Mouse (Mus musculus) heart, adult 11 months (tissue): ENCODE data around the gene Ctnnd2.

Source experiments
- DNase-seq: peaks from one replicate; pipeline ENCODE4 v3.0.0; 2022

The Ctnnd2 gene

GRCm38 (mm10) chr15:30541459-30541858 lies 369.1 kb downstream of the Ctnnd2 start:
- DNase-seq, result no peak

- DNase-seq, result no peak
Observed at GRCm38 (mm10) chr15:30548263-30548662, 375.9 kb downstream of the Ctnnd2 start.

GRCm38 (mm10) chr15:30550956-30551355 lies 378.6 kb downstream of the Ctnnd2 start:
- no peak for DNase-seq

GRCm38 (mm10) chr15:30553910-30554406 lies 381.6 kb downstream of the Ctnnd2 start:
- no peak for DNase-seq

GRCm38 (mm10) chr15:30555787-30556186 lies 383.4 kb downstream of the Ctnnd2 start:
- no peak for DNase-seq

DNA sequence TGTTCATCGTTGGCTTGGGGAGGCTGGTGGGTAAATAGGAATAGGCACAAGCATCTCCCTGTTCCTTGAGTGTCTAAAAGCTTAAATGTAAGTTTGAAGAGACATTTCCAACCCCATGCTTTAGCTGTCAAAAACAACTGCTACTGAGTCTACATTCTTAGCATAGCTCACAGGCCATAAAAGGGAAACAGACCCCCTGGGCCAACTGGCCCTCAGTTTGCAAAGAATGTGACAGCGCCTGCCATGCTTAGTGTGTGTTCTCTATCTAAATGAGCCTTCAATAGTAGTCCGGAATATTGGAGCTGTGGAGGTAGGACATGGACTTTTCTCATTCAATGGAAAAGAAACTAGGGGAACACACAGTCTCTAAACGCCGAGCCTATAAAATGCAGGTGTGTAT lies 390.0 kb downstream of the Ctnnd2 start:
- no peak for DNase-seq

GRCm38 (mm10) chr15:30564594-30564993 lies 392.2 kb downstream of the Ctnnd2 start:
- no peak for DNase-seq

DNA sequence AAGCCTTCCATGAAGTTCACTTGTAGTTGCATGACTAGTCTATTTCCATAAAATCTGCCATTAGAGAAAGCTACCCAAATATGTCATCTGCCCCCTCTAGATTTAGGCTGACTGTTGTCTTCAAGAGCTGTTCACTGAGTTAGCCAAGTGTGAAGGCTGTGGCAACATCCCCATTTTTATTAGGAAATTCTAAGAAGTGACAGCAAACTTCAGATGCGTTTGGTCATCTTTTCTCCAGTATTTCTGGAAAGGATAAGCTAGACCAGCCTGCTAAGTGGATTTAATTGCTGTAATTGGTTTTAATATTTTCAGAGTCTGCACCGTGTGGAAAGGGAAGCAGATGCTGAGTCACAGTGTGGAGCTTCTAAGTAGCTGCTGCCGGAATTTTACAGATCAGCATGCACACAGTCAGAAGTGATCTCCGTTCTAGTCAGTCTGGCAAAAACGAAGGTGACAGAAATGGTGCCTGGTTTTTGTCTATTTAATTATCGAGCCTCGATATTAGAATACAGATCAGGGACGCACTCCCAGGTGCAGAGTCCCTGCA lies 397.9 kb downstream of the Ctnnd2 start:
- no peak for DNase-seq

GRCm38 (mm10) chr15:30587446-30587845 lies 415.1 kb downstream of the Ctnnd2 start:
- DNase-seq, result peak; percentile 14

GRCm38 (mm10) chr15:30590865-30591264 lies 418.5 kb downstream of the Ctnnd2 start:
- DNase-seq, result peak; percentile 66

DNA sequence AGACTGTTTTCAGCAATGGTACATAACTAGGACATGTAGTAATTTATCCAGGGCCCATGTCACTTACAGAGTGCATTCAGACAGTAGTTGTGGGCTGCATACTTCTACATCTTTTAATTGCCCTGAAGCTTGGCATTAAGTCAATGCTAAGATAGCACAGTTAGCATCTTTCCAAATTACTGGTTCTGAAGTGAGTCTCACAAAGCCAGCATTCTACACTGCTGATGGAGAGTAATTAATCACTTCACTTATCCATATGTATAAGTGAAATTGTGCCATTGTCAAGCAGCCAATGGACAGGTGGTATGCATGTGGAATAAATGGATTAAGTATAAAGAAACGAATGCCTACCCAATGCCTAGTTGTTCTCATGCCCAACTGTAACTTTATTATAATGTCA lies 423.1 kb downstream of the Ctnnd2 start:
- no peak for DNase-seq

DNA sequence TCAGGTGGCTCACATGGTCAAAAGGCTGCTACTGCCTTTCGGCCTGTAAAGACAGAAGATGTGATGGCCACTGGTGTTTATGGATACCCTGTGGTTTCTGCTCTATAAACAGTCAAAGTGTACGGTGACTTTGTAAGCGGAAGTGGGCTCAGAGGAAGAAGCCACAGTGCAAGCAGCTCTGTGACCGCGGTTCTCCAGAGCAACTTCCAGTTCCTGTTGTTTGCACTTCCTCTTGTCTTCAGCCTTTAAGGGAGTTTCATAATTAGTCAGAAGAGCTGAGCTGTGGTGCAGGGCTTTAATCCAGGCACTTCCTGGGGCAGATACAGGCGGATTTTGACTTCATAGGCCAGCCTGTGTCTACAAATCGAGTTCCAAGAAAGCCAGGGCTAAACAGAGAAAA lies 438.2 kb downstream of the Ctnnd2 start:
- DNase-seq, result peak; percentile 95

DNA sequence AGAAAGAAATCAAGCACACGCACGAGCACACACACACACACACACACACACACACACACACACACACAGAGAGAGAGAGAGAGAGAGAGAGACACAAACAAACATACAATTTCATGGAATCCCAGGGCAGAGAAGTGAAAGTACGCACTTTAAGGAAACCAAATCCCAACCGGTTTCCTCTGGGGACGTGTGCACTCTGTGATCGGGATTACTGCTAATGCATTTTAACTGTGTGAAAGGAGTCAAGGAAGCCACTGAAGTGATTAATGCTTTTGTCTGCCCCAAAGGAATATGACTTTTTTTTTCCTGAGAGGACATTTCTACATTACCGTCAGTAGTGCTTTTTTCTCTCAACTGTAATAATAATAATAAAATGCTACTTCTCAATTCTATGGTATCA lies 443.1 kb downstream of the Ctnnd2 start:
- no peak for DNase-seq

- no peak for DNase-seq
Observed at GRCm38 (mm10) chr15:30616861-30617260, 444.5 kb downstream of the Ctnnd2 start.

DNA sequence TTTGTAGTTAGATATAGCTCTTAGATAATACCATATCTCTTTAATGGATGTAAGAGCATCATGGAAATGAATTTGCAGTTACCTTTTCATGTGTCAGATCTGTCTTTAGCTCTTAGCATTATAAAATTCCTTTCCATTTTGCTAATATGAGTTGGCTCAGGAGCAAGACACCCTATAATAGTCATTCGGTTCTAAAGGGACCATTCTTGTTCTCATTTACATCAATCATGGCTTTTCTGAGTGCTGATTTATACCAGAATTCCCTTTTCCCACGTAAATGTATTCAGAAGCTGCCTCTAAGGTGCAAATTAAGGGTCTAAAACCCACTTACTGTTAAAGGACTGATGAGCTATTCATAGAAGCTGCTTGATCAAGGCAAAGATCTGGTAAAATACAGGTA lies 445.5 kb downstream of the Ctnnd2 start:
- DNase-seq, result no peak

DNA sequence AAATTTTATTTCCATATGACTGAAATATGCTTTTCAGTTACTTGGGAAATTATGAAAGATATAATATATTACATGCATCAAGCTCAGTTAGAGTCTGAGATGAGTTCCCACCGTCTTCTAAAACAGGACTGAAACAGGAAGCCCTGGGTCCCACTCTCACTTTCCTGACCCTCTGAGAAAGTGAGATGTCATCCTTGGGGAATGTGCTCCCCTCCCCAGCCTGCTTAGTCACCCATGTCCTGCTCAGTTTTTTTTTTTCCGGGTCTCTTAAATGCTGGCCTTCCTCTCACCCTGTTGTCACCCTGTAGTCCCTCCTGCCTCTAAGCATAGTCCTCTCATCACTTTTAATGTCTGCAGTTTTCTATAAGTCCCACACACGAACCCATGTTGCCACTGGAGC lies 456.1 kb downstream of the Ctnnd2 start:
- peak; percentile 11 for DNase-seq

DNA sequence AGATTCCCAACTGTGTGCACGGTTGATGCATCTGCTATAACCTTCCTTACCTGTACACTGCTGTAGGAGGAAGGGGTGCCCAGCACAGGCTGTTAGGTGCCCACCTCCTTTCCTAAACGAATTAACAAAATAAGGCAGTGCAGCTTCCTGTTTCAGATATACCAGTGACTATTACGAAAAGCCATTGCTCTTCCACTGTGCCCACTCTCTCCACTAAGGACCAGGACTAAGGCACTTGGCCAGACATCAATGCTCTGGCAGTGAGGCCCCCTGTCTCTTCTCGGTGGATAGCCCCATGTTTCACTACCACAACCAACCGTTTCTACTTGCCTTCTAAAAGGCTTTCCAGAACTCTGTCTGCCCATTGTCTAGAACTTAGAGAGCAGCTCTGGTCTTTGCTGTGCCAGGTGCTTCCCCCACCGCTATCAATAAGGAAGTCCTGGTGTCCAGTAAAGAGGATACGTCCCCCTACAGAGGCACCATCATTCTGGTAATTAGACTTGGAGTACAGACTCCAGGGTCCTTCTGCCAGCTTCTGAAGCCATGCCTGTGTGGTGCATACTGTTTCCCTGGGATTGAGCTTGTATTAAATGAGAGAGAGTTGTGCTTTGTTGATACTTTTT lies 459.8 kb downstream of the Ctnnd2 start:
- peak; percentile 67 for DNase-seq

DNA sequence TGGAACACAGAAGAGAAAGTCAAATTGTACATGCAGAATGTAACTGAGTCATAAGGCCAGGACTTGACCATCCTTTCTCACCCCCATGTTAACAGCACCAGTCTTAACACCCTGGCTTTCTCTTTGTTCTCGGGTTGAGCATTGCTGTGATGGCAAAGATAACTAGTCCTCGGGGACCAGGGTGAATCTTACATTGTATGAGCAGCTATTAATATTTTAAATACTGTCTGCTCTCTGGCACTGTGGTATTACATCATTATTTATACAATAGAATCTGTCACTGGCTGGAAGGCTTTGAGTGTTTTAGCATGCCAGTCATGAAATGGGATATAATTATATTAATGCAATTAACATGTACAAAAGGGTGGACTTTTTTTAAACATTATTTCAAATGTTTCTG lies 461.5 kb downstream of the Ctnnd2 start:
- DNase-seq, result no peak

DNA sequence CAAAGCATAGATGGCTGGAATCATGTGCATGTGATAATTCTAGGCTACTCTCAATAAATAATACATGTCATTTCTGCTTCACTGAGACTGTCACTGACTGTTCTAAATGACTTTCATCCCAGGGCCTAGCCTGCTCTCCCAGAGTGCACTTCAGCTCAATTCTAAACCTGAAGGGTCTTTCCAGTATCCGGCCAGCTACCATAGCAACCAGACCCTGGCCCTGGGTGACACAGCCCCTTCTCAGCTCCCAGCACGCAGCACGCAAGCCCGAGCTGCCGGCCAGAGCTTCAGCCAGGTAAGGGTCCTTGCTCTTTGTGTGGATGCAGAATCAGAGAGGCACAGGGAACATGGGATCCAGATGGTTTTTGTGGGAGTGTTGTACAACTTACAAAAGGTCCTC lies 462.1 kb downstream of the Ctnnd2 start:
- peak; percentile 68 for DNase-seq

DNA sequence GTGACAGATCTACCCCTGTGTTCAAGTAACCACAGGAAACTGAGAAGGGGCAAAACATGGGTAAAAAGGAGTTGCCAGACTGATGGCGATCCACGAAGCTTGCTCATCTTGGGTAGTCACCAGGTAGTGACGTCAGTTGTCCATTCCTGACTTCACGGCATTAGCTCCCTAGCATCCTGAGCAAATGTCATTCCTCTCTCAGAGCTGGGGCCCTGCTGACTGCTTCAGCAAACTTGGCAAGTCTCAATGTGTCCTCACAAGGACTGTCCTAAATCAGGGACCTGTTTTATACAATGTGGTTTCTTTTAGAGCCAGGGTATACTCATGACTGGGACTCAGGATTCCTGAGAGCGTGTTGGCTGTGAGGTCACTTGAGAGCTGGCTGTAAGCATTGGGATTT lies 468.3 kb downstream of the Ctnnd2 start:
- no peak for DNase-seq

- peak; percentile 55 for DNase-seq
Observed at GRCm38 (mm10) chr15:30645688-30646087, 473.3 kb downstream of the Ctnnd2 start.

DNA sequence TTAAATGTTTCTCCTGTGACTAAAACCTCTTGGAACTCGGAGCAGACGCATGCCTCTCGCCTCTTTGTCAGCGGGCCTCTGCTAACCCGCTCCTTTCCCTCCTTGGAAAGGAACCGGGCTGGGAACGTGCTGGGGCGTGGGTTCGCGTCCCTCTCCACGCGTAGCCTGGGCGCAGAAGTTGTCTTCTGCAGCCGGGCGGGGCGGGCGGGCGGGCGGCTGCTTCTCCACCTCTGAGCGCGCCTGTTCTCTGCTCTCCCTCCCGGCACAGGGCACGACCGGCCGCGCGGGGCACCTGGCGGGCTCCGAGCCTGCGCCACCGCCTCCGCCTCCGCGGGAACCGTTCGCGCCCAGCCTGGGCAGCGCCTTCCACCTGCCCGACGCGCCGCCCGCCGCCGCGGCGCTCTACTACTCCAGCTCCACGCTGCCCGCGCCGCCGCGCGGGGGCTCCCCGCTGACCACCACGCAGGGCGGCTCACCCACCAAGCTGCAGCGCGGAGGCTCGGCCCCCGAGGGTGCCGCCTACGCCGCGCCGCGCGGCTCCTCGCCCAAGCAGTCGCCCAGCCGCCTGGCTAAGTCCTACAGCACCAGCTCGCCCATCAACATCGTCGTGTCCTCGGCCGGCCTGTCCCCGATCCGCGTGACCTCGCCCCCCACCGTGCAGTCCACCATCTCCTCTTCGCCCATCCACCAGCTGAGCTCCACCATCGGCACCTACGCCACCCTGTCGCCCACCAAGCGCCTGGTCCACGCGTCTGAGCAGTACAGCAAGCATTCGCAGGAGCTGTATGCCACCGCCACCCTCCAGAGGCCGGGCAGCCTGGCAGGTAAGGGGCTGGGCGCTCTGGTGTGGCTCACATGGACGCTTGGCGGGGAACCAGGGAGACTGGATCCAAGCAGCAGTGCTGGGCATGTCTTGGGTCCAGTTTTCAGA lies 474.4 kb downstream of the Ctnnd2 start:
- peak; percentile 86 for DNase-seq

DNA sequence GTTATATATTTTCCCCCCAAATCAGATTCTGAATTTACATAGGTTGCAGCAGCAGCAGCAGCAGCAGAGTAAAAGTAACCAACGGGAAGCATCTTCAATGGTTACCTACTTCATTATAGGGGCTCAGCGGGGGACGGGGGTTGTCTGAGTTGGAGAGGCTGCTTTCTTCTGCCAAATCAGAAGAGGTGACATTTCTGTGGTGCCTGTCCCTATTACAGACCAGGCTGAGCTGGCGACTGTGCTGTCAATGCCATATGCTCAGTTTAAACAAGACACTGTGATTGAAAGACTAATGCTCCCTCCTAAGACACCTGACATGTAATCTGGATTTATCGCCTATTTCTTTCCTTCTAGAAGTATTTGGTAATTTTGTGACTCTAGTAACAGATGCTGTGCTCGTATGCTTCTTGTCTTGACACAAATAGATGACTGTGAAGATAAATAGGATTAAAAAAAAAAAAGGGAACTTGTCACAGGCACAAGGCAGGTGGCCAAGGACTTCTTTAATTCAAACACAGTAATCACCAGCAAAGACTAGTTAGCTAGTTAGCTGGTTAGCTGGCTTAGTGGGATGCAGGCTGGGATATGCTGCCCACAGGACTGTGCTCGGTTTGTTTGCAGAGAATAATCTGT lies 475.4 kb downstream of the Ctnnd2 start:
- DNase-seq, result peak; percentile 28
